Mouse (Mus musculus): ENCODE data around the gene 1110002E22Rik.

DNA sequence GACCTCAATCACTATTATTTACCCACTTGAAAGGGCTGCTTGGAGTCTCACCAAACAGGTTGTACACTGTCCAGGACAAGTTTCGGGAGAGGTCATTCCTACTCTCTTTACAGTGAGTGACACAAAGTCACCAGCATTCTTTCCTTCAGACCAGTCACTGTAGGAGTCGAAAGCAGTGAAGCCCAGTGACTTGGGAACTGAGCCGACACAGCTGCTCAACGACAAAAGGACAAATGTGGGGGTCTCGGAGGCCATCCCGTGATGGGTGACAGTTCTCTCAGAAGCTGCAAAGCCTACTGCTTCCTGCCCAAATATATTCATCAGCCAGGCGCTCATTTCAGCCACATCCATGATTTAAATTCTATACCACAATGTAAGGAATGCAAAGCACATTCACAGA lies 7.9 kb upstream of the 1110002E22Rik start:
- TF ChIP-seq POLR2A (IDR thresholded peaks at IDR 0.05; ENCODE audit: borderline replicate concordance, insufficient read depth, low read length) (no peak), CTCF (IDR thresholded peaks at IDR 0.05; ENCODE audit: borderline replicate concordance, insufficient read depth, low read depth, low read length) (no peak)

Measured in cerebellum, adult 2 months (tissue).